Mouse (Mus musculus) hindbrain, embryonic 11.5 days (tissue): ENCODE data around the gene Irx2. TPM values are rescaled to one million over a fixed set of nuclear protein-coding genes. Genes with fewer than 3 reads are reported as not detected.

Experiments
- ATAC-seq: fragments of 200-750 bp; cut with Nextera tagmentation; 2 replicates; pipeline ENCODE4 v1.8.0; 2017; ENCODE audit warnings: mild to moderate bottlenecking, moderate TSS enrichment, moderate library complexity; ENCODE audit not compliant: low FRiP score
- DNase-seq: peaks from one replicate; pipeline ENCODE4 v3.0.0-alpha.2; 2015; ENCODE audit warnings: low spot score
- H3K27ac ChIP-seq: fragments of 300-500 bp; sonication (generic); 2 replicates; pipeline ENCODE4 v1.5.1; 2014; ENCODE audit warnings: mild to moderate bottlenecking, low read depth, low read length
- H3K27me3 ChIP-seq: fragments of 300-500 bp; sonication (generic); 2 replicates; pipeline ENCODE4 v1.6.1; 2014; ENCODE audit warnings: mild to moderate bottlenecking, low read length, moderate library complexity, mixed read lengths; ENCODE audit not compliant: control insufficient read depth, insufficient read depth
- H3K36me3 ChIP-seq: fragments of 300-500 bp; sonication (generic); 2 replicates; pipeline ENCODE4 v1.6.1; 2014; ENCODE audit warnings: mild to moderate bottlenecking, low read length, moderate library complexity, mixed read lengths; ENCODE audit not compliant: control insufficient read depth, insufficient read depth
- H3K4me1 ChIP-seq: fragments of 300-500 bp; sonication (generic); replicated peaks from 2 replicates; pipeline ENCODE4 v1.6.1; 2014; ENCODE audit warnings: low read length, mixed read lengths; ENCODE audit not compliant: control insufficient read depth, insufficient read depth
- H3K4me2 ChIP-seq: fragments of 300-500 bp; sonication (generic); replicated peaks from 2 replicates; pipeline ENCODE4 v1.6.1; 2014; ENCODE audit warnings: mild to moderate bottlenecking, low read depth, low read length
- H3K4me3 ChIP-seq: fragments of 300-500 bp; sonication (generic); 2 replicates; pipeline ENCODE4 v1.5.1; 2014; ENCODE audit warnings: low read depth, low read length
- H3K9ac ChIP-seq: fragments of 300-500 bp; sonication (generic); 2 replicates; pipeline ENCODE4 v1.6.1; 2014; ENCODE audit warnings: low read depth, low read length
- H3K9me3 ChIP-seq: fragments of 300-500 bp; sonication (generic); 2 replicates; pipeline ENCODE4 v1.6.1; 2016; ENCODE audit warnings: low read length; ENCODE audit not compliant: control insufficient read depth
- WGBS: fragments of 180-500 bp; shearing (Covaris S2); extraction: QIAGEN DNeasy Blood & Tissue Kit; methylation state at CpG from one replicate; pipeline ENCODE4 v1.1.7; 2014; 5-methylcytosine and 5-hydroxymethylcytosine counted together
- polyA plus RNA-seq: library from polyadenylated mRNA; unstranded; fragments of >200 nt; fragmentation: Nextera tagmentation; extraction: Ambion mirVana; gene quantifications from 2 replicates; pipeline ENCODE4 v1.2.1, GENCODE M21; 2014

The Irx2 gene
- polyA plus RNA-seq, 1 experiment from 2014 or later = 55.9 TPM

DNA sequence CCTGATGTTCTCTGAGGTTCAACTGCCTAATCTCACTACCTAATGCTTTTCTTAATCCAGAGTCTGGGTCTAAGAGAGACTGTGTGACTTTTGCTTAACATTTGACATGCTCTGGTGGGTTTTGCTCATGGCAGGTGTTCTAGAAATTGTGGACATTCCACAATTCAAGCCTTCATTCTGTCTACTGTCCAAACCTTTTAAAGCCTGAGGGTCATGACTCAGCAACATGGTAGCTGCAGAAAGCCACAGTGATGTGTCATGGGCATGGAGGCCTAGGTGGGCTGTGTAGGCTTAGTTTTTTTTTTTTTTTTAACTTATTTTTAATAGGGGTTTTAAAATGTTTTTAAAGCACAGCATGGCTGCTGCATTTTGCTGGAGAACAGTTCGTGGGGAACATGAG, 27.8 kb downstream of the Irx2 start:
- Histone ChIP-seq H3K4me1 (no peaks in the 10 kb centered on the region), H3K27me3 (no peaks in the 10 kb centered on the region), H3K4me3 (no peak overlapping the region), H3K4me2 (no peak overlapping the region), H3K9me3 (no peaks in the 10 kb centered on the region), H3K36me3 (no peaks in the 10 kb centered on the region), H3K9ac (no peak overlapping the region), H3K27ac (no peak overlapping the region)
- DNase-seq = no peak
- ATAC-seq = no peak
- WGBS = 56% methylated on average over 1 of the region's 1 CpGs

DNA sequence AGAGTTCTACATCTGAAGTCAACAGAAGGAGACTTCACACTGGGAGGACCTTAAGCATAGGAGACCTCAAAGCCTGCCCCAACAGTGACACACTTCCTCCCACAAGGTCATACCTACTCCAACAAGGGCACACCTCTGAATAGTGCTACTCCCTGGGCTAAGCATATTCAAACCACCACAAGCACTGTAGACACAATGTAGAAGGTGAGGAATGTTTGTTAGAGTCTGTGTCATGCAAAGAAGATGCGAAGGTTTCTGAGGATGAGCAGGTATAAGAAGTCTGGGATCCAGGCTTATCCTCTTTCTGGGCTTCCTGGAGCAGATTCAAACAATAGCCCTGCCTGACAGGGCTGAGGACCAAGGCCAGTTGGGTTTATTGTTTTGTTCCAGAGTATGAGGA, 47.2 kb downstream of the Irx2 start:
- H3K9ac ChIP-seq = no peak overlapping the region
- no peaks in the 10 kb centered on the region for H3K27me3 ChIP-seq
- no peaks in the 10 kb centered on the region for H3K36me3 ChIP-seq
- H3K9me3 ChIP-seq = no peaks in the 10 kb centered on the region
- no peak overlapping the region for H3K27ac ChIP-seq
- no peak for ATAC-seq
- WGBS = 93% methylated on average over 1 of the region's 1 CpGs
- no peak overlapping the region for H3K4me3 ChIP-seq
- no peak overlapping the region for H3K4me2 ChIP-seq
- no peaks in the 10 kb centered on the region for H3K4me1 ChIP-seq
- DNase-seq = no peak
